Mouse (Mus musculus): ENCODE data around the gene Mien1. TPM values are rescaled to one million over a fixed set of nuclear protein-coding genes. Genes with fewer than 3 reads are reported as not detected.
A peak's percentile ranks its signal among the peaks of the same experiment; 100 is the strongest.

Mien1 gene
- polyA plus RNA-seq, 1 experiment: 33.9 TPM

GRCm38 (mm10) chr11:98413731-98414130 is 25.1 kb downstream of the Mien1 start:
- no peaks in the 10 kb centered on the region for H3K4me1 ChIP-seq (ENCODE audit: control insufficient read depth, insufficient read depth, low read length)
- 28% methylated on average over 7 of the region's 7 CpGs for WGBS
- H3K27ac ChIP-seq (ENCODE audit: control insufficient read depth, insufficient read depth, low read depth, low read length, poor library complexity): no peak overlapping the region
- TF ChIP-seq POLR2A (IDR thresholded peaks at IDR 0.05; ENCODE audit: borderline replicate concordance, control insufficient read depth, low read depth, low read length): no peak
- TF ChIP-seq CTCF (IDR thresholded peaks at IDR 0.05; ENCODE audit: control insufficient read depth, insufficient read depth, low read length): no peak
- H3K4me3 ChIP-seq (replicated peaks; ENCODE audit: control insufficient read depth, low read depth, low read length): no peak overlapping the region

- WGBS: 1% methylated on average over 40 of the region's 40 CpGs
- no peaks in the 10 kb centered on the region for H3K4me1 ChIP-seq (ENCODE audit: control insufficient read depth, insufficient read depth, low read length)
- TF ChIP-seq POLR2A (IDR thresholded peaks at IDR 0.05; ENCODE audit: borderline replicate concordance, control insufficient read depth, low read depth, low read length): no peak
- TF ChIP-seq CTCF (IDR thresholded peaks at IDR 0.05; ENCODE audit: control insufficient read depth, insufficient read depth, low read length): no peak
- H3K27ac ChIP-seq (ENCODE audit: control insufficient read depth, insufficient read depth, low read depth, low read length, poor library complexity): no peak overlapping the region; the same call in 1 of the 2 replicates
- H3K4me3 ChIP-seq (replicated peaks; ENCODE audit: control insufficient read depth, low read depth, low read length): no peak overlapping the region
Measured at GRCm38 (mm10) chr11:98412797-98413301, 25.9 kb downstream of the Mien1 start.

GRCm38 (mm10) chr11:98412273-98412796 is 26.5 kb downstream of the Mien1 start, which contains the start of gene Erbb2:
Erbb2 (plus strand) TSS chr11:98412470.
- no peak for TF ChIP-seq CTCF (IDR thresholded peaks at IDR 0.05; ENCODE audit: control insufficient read depth, insufficient read depth, low read length)
- TF ChIP-seq POLR2A (IDR thresholded peaks at IDR 0.05; ENCODE audit: borderline replicate concordance, control insufficient read depth, low read depth, low read length): 0 out of 2 replicates have a peak, but pooled peaks have one; percentile 10
- Histone ChIP-seq H3K4me3 (replicated peaks; ENCODE audit: control insufficient read depth, low read depth, low read length) (no peak within 1 kb of the TSS), H3K27ac (ENCODE audit: control insufficient read depth, insufficient read depth, low read depth, low read length, poor library complexity) (peak within 1 kb of the TSS; percentile 7; the same call in 1 of the 2 replicates), H3K4me1 (ENCODE audit: control insufficient read depth, insufficient read depth, low read length) (no peaks in the 10 kb centered on the region)
- WGBS: under 1% methylated on average over 49 of the region's 49 CpGs

DNA sequence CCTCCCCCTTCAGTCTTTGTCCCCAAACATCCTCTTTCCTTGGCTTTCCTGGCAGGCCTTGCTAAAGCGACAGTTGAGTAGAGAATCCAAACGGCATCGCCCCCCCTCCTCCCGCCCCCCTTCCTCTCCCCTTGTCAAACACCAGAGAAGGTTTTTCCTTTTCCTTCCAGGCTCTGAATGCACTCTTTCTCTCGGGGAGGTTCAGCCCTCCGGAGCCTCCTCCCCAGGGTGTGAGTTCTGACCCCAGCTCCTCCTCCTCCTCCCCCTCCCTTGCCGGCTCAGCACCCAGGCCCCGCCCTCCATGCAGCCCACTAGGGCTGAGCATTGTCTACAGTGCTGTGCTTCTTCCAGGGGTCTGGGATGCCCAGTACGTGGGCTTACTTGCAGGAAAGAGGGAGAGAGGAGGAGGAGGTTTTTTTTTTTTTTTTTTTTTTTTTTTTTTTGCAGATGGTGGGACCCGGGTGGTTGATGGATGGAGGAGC is 29.4 kb downstream of the Mien1 start:
- Histone ChIP-seq H3K4me3 (replicated peaks; ENCODE audit: control insufficient read depth, low read depth, low read length) (no peak overlapping the region), H3K27ac (ENCODE audit: control insufficient read depth, insufficient read depth, low read depth, low read length, poor library complexity) (no peak overlapping the region), H3K4me1 (ENCODE audit: control insufficient read depth, insufficient read depth, low read length) (no peaks in the 10 kb centered on the region)
- 7% methylated on average over 10 of the region's 10 CpGs for WGBS
- TF ChIP-seq CTCF (IDR thresholded peaks at IDR 0.05; ENCODE audit: control insufficient read depth, insufficient read depth, low read length): no peak
- no peak for TF ChIP-seq POLR2A (IDR thresholded peaks at IDR 0.05; ENCODE audit: borderline replicate concordance, control insufficient read depth, low read depth, low read length)

- whole genome bisulfite sequencing: 66% methylated on average over 8 of the region's 8 CpGs
- no peak overlapping the region for H3K27ac ChIP-seq (ENCODE audit: control insufficient read depth, insufficient read depth, low read depth, low read length, poor library complexity)
- no peak overlapping the region for H3K4me3 ChIP-seq (replicated peaks; ENCODE audit: control insufficient read depth, low read depth, low read length)
- TF ChIP-seq POLR2A (IDR thresholded peaks at IDR 0.05; ENCODE audit: borderline replicate concordance, control insufficient read depth, low read depth, low read length): no peak
- TF ChIP-seq CTCF (IDR thresholded peaks at IDR 0.05; ENCODE audit: control insufficient read depth, insufficient read depth, low read length): no peak
- no peaks in the 10 kb centered on the region for H3K4me1 ChIP-seq (ENCODE audit: control insufficient read depth, insufficient read depth, low read length)
Measured at GRCm38 (mm10) chr11:98408872-98409271, 29.9 kb downstream of the Mien1 start.

DNA sequence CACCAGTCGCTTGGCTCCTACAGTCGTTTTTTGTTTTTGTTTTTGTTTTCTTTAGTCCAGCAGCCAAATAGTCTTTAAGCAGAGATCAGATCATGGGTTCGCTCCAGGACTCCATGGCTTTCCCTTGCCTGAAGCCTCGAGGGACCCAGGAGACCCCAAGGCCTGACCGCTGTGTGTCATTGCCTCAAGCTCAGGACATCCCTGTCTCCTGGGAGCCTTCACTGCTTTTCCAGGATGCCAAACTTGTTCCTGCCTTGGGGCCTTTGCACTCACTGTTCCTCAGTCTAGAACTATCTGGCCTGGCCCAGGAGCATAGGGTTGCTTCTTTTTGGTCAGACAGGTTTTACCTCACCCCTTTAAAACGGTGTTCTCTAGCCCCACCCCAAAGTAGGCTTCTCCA is 32.2 kb downstream of the Mien1 start:
- Histone ChIP-seq H3K27ac (ENCODE audit: control insufficient read depth, insufficient read depth, low read depth, low read length, poor library complexity) (no peak overlapping the region), H3K4me3 (replicated peaks; ENCODE audit: control insufficient read depth, low read depth, low read length) (no peak overlapping the region), H3K4me1 (ENCODE audit: control insufficient read depth, insufficient read depth, low read length) (no peaks in the 10 kb centered on the region)
- WGBS: 75% methylated on average over 6 of the region's 6 CpGs
- TF ChIP-seq CTCF (IDR thresholded peaks at IDR 0.05; ENCODE audit: control insufficient read depth, insufficient read depth, low read length) (no peak), POLR2A (IDR thresholded peaks at IDR 0.05; ENCODE audit: borderline replicate concordance, control insufficient read depth, low read depth, low read length) (no peak)

GRCm38 (mm10) chr11:98400816-98401215 is 38.0 kb downstream of the Mien1 start:
- no peak overlapping the region for H3K4me3 ChIP-seq (replicated peaks; ENCODE audit: control insufficient read depth, low read depth, low read length)
- TF ChIP-seq POLR2A (IDR thresholded peaks at IDR 0.05; ENCODE audit: borderline replicate concordance, control insufficient read depth, low read depth, low read length): no peak
- TF ChIP-seq CTCF (IDR thresholded peaks at IDR 0.05; ENCODE audit: control insufficient read depth, insufficient read depth, low read length): no peak
- H3K27ac ChIP-seq (ENCODE audit: control insufficient read depth, insufficient read depth, low read depth, low read length, poor library complexity): no peak overlapping the region
- H3K4me1 ChIP-seq (ENCODE audit: control insufficient read depth, insufficient read depth, low read length): no peaks in the 10 kb centered on the region; the same call in 1 of the 2 replicates
- WGBS: 48% methylated on average over 3 of the region's 3 CpGs

- under 1% methylated on average over 40 of the region's 40 CpGs for WGBS
- peak within 1 kb of the TSS; percentile 91 for H3K4me3 ChIP-seq (replicated peaks; ENCODE audit: control insufficient read depth, low read depth, low read length)
- H3K4me1 ChIP-seq (ENCODE audit: control insufficient read depth, insufficient read depth, low read length): no peaks in the 10 kb centered on the region; the same call in 1 of the 2 replicates
- TF ChIP-seq POLR2A (IDR thresholded peaks at IDR 0.05; ENCODE audit: borderline replicate concordance, control insufficient read depth, low read depth, low read length): peak; percentile 55; the same call in 1 of the 2 replicates
- TF ChIP-seq CTCF (IDR thresholded peaks at IDR 0.05; ENCODE audit: control insufficient read depth, insufficient read depth, low read length): no peak
- H3K27ac ChIP-seq (ENCODE audit: control insufficient read depth, insufficient read depth, low read depth, low read length, poor library complexity): peak within 1 kb of the TSS; percentile 97
Measured at GRCm38 (mm10) chr11:98400161-98400726, 38.5 kb downstream of the Mien1 start, which contains the start of gene Pgap3. Pgap3 (minus strand) TSS chr11:98400490.

Measured in bone marrow, adult 2 months (tissue).